Mouse (Mus musculus) gastrocnemius, postnatal 14 days (tissue): ENCODE results near the gene Ager. TPM values are rescaled to one million over a fixed set of nuclear protein-coding genes. Genes with fewer than 3 reads are reported as not detected.
A peak's percentile ranks its signal among the peaks of the same experiment; 100 is the strongest.

Source experiments
- DNase-seq: peaks from one replicate; pipeline ENCODE4 v3.0.0; 2021; ENCODE audit warnings: mixed read lengths
- intact Hi-C: fragments of 180-260 bp; cut with DNase I; formaldehyde crosslinking; loops from one replicate; pipeline ENCODE4 v1.15.1; 2025; ENCODE audit warnings: low total_unique reads
- total RNA-seq, 2 experiments: library from RNA; stranded (reverse); gene quantifications; 2 replicates each; pipeline ENCODE4 v1.2.3; 2021

Ager gene
- total RNA-seq, 2 experiments from 2014 or later: 0.44 to 0.55 TPM

- DNase-seq: peak; percentile 91
- intact Hi-C loops: no loop called here
Observed at GRCm38 (mm10) chr17:34627093-34627942, 29.7 kb downstream of the Ager start.

GRCm38 (mm10) chr17:34627943-34628643, 30.4 kb downstream of the Ager start, which contains the start of gene Ppt2:
Ppt2 (minus strand) TSS chr17:34628510.
- intact Hi-C loops: no loop called here
- peak; percentile 59 for DNase-seq

- intact Hi-C loops: no loop called here
- no peak for DNase-seq
Observed at GRCm38 (mm10) chr17:34628644-34628967, 30.9 kb downstream of the Ager start.

GRCm38 (mm10) chr17:34629221-34629751, 31.6 kb downstream of the Ager start, which contains the start of gene Prrt1:
Prrt1 (plus strand) TSS chr17:34629533.
- intact Hi-C loops: no loop called here
- DNase-seq: no peak

- intact Hi-C loops: no loop called here
- DNase-seq: no peak
Observed at GRCm38 (mm10) chr17:34629796-34630603, 32.3 kb downstream of the Ager start.

- intact Hi-C loops: no loop called here
- no peak for DNase-seq
Observed at GRCm38 (mm10) chr17:34630761-34631301, 33.2 kb downstream of the Ager start.

GRCm38 (mm10) chr17:34631647-34632046, 34.0 kb downstream of the Ager start:
- intact Hi-C loops: no loop called here
- no peak for DNase-seq

GRCm38 (mm10) chr17:34632261-34632691, 34.6 kb downstream of the Ager start:
- intact Hi-C loops: no loop called here
- peak; percentile 72 for DNase-seq

- intact Hi-C loops: no loop called here
- DNase-seq: no peak
Observed at GRCm38 (mm10) chr17:34635671-34636070, 38.0 kb downstream of the Ager start.

GRCm38 (mm10) chr17:34637459-34637858, 39.8 kb downstream of the Ager start:
- DNase-seq: no peak
- intact Hi-C loops: no loop called here

GRCm38 (mm10) chr17:34639461-34640255, 42.0 kb downstream of the Ager start:
- DNase-seq: no peak
- intact Hi-C loops: no loop called here

- peak; percentile 41 for DNase-seq
- intact Hi-C loops: no loop called here
Observed at GRCm38 (mm10) chr17:34640778-34641601, 43.3 kb downstream of the Ager start.

GRCm38 (mm10) chr17:34641945-34642344, 44.3 kb downstream of the Ager start:
- no peak for DNase-seq
- intact Hi-C loops: no loop called here

- no peak for DNase-seq
- intact Hi-C loops: no loop called here
Observed at GRCm38 (mm10) chr17:34643379-34643778, 45.7 kb downstream of the Ager start.

- intact Hi-C loops: no loop called here
- no peak for DNase-seq
Observed at GRCm38 (mm10) chr17:34643944-34644343, 46.3 kb downstream of the Ager start.

GRCm38 (mm10) chr17:34644608-34645007, 46.9 kb downstream of the Ager start, which contains the start of gene Fkbpl:
Fkbpl (plus strand) TSS chr17:34644764.
- peak; percentile 94 for DNase-seq
- intact Hi-C loops: no loop called here

GRCm38 (mm10) chr17:34645256-34645829, 47.7 kb downstream of the Ager start:
- intact Hi-C loops: no loop called here
- no peak for DNase-seq
